Mouse (Mus musculus): ENCODE data around the gene Srcap.

DNA sequence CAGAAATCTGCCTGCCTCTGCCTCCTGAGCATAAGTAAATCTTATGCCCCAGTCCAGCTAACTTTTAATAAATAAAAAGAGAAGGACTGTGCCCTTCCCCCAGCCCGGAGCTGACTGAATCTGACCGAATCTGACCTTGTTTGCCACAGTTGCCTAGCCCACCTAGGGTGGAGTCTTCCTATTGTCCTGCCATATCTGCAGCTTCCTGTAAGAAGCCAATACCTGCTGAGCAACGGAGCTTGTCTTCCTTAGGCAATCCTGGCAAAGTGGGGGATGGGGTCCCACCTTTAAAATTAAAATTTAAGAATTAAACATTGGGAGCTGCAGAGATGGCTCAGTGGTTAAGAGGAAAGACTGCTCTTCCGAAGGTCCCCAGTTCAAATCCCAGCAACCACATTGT, 45.2 kb upstream of the Srcap start:
- TF ChIP-seq USF1 (IDR thresholded peaks at IDR 0.05; ENCODE audit: low read depth) (no peak), CTCF (IDR thresholded peaks at IDR 0.05; ENCODE audit: control insufficient read depth, insufficient read depth, insufficient read length) (no peak), MYOG (IDR thresholded peaks at IDR 0.05; ENCODE audit: control insufficient read depth, extremely low read depth, insufficient read length) (no peak)

Measured in C2C12 (cell line).